Mouse (Mus musculus): ENCODE measurements around the gene Atpaf1. TPM values are rescaled to one million over a fixed set of nuclear protein-coding genes. Genes with fewer than 3 reads are reported as not detected.
A peak's percentile ranks its signal among the peaks of the same experiment; 100 is the strongest.

Gene Atpaf1
- polyA plus RNA-seq, 1 experiment from 2014 or later, result 44.2 TPM

- Histone ChIP-seq H3K27ac (replicated peaks) (no peak overlapping the region), H3K27me3 (no peaks in the 10 kb centered on the region), H3K36me3 (peaks cover 11% of the 10 kb centered on the region; the same call in 1 of the 2 replicates), H3K4me3 (no peak overlapping the region), H3K4me1 (no peaks in the 10 kb centered on the region), H3K4me2 (replicated peaks) (no peak overlapping the region), H3K9ac (replicated peaks) (no peak overlapping the region), H3K9me3 (no peaks in the 10 kb centered on the region)
- WGBS, result 82% methylated on average over 3 of the region's 3 CpGs
- ATAC-seq (ENCODE audit: low FRiP score, low read depth), result no peak
Observed at GRCm38 (mm10) chr4:115820199-115820598, 35.6 kb downstream of the Atpaf1 start.

GRCm38 (mm10) chr4:115820944-115821343, 36.3 kb downstream of the Atpaf1 start:
- Histone ChIP-seq H3K4me3 (no peak overlapping the region), H3K27me3 (no peaks in the 10 kb centered on the region), H3K9me3 (no peaks in the 10 kb centered on the region), H3K4me2 (replicated peaks) (no peak overlapping the region), H3K9ac (replicated peaks) (no peak overlapping the region), H3K4me1 (no peaks in the 10 kb centered on the region), H3K27ac (replicated peaks) (no peak overlapping the region), H3K36me3 (peaks cover 4% of the 10 kb centered on the region; the same call in 1 of the 2 replicates)
- WGBS, result 69% methylated on average over 3 of the region's 3 CpGs
- ATAC-seq (ENCODE audit: low FRiP score, low read depth), result no peak

DNA sequence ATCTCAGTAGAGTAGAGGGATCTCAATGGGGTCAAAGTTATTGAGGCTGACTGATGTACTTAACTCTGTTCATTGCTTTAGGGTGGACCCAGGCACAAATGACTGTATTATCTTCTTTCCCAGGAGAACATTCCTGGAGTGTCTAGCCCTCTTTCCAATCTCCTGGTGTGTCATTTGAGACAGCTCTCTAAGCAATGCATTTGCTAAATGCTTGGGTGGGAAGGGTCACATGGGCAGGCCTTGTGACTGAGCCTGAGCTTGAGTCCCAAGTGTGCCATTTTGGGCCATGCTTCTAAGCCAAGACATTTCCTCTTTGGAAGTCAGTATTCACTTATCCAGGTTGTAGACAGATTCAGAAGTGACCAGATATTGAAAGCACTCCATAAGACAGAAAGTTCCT, 36.8 kb downstream of the Atpaf1 start:
- Histone ChIP-seq H3K27ac (replicated peaks) (no peak overlapping the region), H3K9ac (replicated peaks) (no peak overlapping the region), H3K36me3 (no peaks in the 10 kb centered on the region), H3K4me3 (no peak overlapping the region), H3K4me2 (replicated peaks) (no peak overlapping the region), H3K9me3 (no peaks in the 10 kb centered on the region), H3K4me1 (no peaks in the 10 kb centered on the region), H3K27me3 (0 out of 2 replicates have a peak, but pooled peaks cover 2% of the 10 kb centered on the region)
- no peak for ATAC-seq (ENCODE audit: low FRiP score, low read depth)

GRCm38 (mm10) chr4:115821928-115822327, 37.3 kb downstream of the Atpaf1 start:
- no peak for ATAC-seq (ENCODE audit: low FRiP score, low read depth)
- Histone ChIP-seq H3K36me3 (no peaks in the 10 kb centered on the region), H3K27ac (replicated peaks) (no peak overlapping the region), H3K27me3 (0 out of 2 replicates have a peak, but pooled peaks cover 7% of the 10 kb centered on the region), H3K9ac (replicated peaks) (no peak overlapping the region), H3K4me1 (no peaks in the 10 kb centered on the region), H3K4me2 (replicated peaks) (no peak overlapping the region), H3K9me3 (no peaks in the 10 kb centered on the region), H3K4me3 (no peak overlapping the region)
- 70% methylated on average over 3 of the region's 3 CpGs for WGBS

- Histone ChIP-seq H3K4me2 (replicated peaks) (no peak overlapping the region), H3K27me3 (peaks cover 14% of the 10 kb centered on the region; the same call in 1 of the 2 replicates), H3K4me3 (no peak overlapping the region), H3K4me1 (peaks cover 11% of the 10 kb centered on the region), H3K9ac (replicated peaks) (no peak overlapping the region), H3K27ac (replicated peaks) (no peak overlapping the region), H3K9me3 (no peaks in the 10 kb centered on the region), H3K36me3 (no peaks in the 10 kb centered on the region)
- 83% methylated on average over 2 of the region's 2 CpGs for WGBS
- no peak for ATAC-seq (ENCODE audit: low FRiP score, low read depth)
Observed at GRCm38 (mm10) chr4:115824178-115824577, 39.6 kb downstream of the Atpaf1 start.

- Histone ChIP-seq H3K36me3 (no peaks in the 10 kb centered on the region), H3K9ac (replicated peaks) (no peak overlapping the region), H3K27ac (replicated peaks) (no peak overlapping the region), H3K9me3 (no peaks in the 10 kb centered on the region), H3K4me2 (replicated peaks) (no peak overlapping the region), H3K27me3 (peaks cover 24% of the 10 kb centered on the region), H3K4me1 (peaks cover 11% of the 10 kb centered on the region), H3K4me3 (no peak overlapping the region)
- WGBS, result 77% methylated on average over 2 of the region's 2 CpGs
- no peak for ATAC-seq (ENCODE audit: low FRiP score, low read depth)
Observed at GRCm38 (mm10) chr4:115825271-115825670, 40.7 kb downstream of the Atpaf1 start.

GRCm38 (mm10) chr4:115827066-115827465, 42.5 kb downstream of the Atpaf1 start:
- H3K27me3 ChIP-seq, result peaks cover 28% of the 10 kb centered on the region
- no peaks in the 10 kb centered on the region for H3K9me3 ChIP-seq
- 69% methylated on average over 3 of the region's 3 CpGs for WGBS
- H3K4me3 ChIP-seq, result no peak overlapping the region
- H3K4me1 ChIP-seq, result peaks cover 11% of the 10 kb centered on the region
- H3K9ac ChIP-seq (replicated peaks), result no peak overlapping the region
- peak overlapping the region; percentile 62; the same call in 1 of the 2 replicates for H3K4me2 ChIP-seq (replicated peaks)
- no peak for ATAC-seq (ENCODE audit: low FRiP score, low read depth)
- no peaks in the 10 kb centered on the region for H3K36me3 ChIP-seq
- H3K27ac ChIP-seq (replicated peaks), result no peak overlapping the region

DNA sequence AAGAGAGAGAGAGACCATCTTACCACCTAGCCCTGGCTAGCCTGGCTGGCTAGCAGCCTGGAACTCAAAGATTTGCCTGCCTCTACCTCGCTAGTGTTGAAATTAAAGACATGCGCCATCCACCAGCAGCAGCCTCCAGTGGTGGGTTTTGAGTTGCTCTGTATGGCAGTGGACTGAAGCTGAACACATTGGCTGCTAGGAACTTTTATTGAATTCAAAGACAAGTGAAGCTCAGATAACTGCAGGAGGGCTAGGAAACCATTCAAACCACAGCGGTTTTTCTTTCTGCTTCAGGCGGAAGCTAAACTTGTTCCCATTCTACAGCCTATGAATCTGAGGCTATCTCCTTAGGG, 42.9 kb downstream of the Atpaf1 start:
- Histone ChIP-seq H3K4me3 (peak overlapping the region; percentile 76), H3K4me1 (peaks cover 11% of the 10 kb centered on the region), H3K27me3 (peaks cover 28% of the 10 kb centered on the region), H3K4me2 (replicated peaks) (peak overlapping the region; percentile 62), H3K36me3 (no peaks in the 10 kb centered on the region), H3K9me3 (no peaks in the 10 kb centered on the region), H3K9ac (replicated peaks) (peak overlapping the region; percentile 70), H3K27ac (replicated peaks) (no peak overlapping the region)
- WGBS, result 2% methylated on average over 4 of the region's 4 CpGs
- no peak; the same call in 1 of the 2 replicates for ATAC-seq (ENCODE audit: low FRiP score, low read depth)

DNA sequence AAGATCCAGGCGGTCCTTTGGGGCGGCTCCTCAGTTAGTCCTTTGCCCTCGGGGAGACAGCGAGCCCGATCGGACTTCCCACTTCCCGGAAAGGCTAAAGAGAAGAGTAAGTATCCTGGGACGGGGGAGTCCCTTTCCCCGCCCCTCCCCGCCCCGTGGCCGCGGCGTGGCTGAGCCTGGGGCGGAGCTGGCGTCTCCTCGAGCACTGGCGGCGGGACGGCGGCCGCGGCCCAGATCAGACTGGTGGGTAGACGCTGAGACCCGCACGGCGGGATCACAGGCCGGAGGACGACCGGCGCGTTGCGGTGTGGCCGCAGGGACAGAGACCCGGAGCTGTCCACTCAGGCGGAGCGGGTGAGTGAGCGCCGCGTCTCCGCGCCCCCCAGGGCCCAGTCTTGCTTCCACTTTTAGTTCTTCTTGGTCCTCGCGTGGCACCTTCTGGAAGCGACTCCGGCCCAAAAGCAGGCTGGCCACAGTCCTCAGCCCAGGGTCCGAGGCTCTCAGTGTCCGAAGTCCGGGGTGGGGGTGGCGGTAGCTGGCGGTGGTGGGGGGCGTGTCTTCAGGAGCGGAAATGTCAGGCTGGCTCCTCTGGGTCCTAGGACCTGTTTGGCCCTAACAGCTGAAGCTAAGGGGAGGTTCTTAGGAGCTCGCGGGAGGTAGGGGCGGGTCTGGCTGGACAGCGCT, 43.4 kb downstream of the Atpaf1 start, which contains the start of gene Mob3c:
Gene Mob3c, plus strand, starts transcription at position 205 of the 684 bp plus-strand sequence.
- Histone ChIP-seq H3K36me3 (no peaks in the 10 kb centered on the region), H3K27ac (replicated peaks) (peak within 1 kb of the TSS; percentile 65), H3K4me3 (peak within 1 kb of the TSS; percentile 76), H3K9me3 (no peaks in the 10 kb centered on the region), H3K4me1 (peaks cover 11% of the 10 kb centered on the region), H3K27me3 (peaks cover 28% of the 10 kb centered on the region), H3K9ac (replicated peaks) (peak within 1 kb of the TSS; percentile 70), H3K4me2 (replicated peaks) (peak within 1 kb of the TSS; percentile 62)
- WGBS, result 1% methylated on average over 55 of the region's 57 CpGs
- peak; percentile 89 for ATAC-seq (ENCODE audit: low FRiP score, low read depth)

GRCm38 (mm10) chr4:115828572-115828902, 43.9 kb downstream of the Atpaf1 start:
- Histone ChIP-seq H3K36me3 (no peaks in the 10 kb centered on the region), H3K9me3 (no peaks in the 10 kb centered on the region), H3K4me3 (peak overlapping the region; percentile 76), H3K4me1 (peaks cover 11% of the 10 kb centered on the region), H3K27me3 (peaks cover 28% of the 10 kb centered on the region), H3K4me2 (replicated peaks) (peak overlapping the region; percentile 62), H3K27ac (replicated peaks) (no peak overlapping the region), H3K9ac (replicated peaks) (peak overlapping the region; percentile 70)
- no peak; the same call in 1 of the 2 replicates for ATAC-seq (ENCODE audit: low FRiP score, low read depth)
- WGBS, result 4% methylated on average over 8 of the region's 8 CpGs

DNA sequence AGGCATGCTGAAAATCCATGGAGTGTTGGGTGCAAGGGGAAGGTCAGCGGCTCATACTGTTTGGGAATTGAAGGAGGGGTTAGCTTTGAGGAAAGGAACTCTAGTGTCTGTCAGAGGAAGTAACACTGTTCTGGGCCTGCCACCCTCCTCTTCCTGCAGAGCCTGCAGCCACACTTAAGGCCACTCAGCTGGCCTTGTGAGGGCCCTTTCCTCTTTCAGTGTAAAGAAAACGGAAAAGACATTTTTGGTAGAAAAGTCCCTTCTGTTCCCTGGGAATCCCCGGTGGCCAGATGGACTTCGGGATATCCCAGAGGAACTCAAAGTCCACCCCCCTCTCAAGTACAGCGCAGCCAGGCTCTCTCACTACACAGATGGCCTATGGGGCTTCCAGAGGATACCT, 45.9 kb downstream of the Atpaf1 start:
- WGBS, result 79% methylated on average over 5 of the region's 5 CpGs
- Histone ChIP-seq H3K9me3 (no peaks in the 10 kb centered on the region), H3K27ac (replicated peaks) (no peak overlapping the region), H3K4me2 (replicated peaks) (no peak overlapping the region), H3K4me1 (peaks cover 11% of the 10 kb centered on the region), H3K27me3 (peaks cover 28% of the 10 kb centered on the region), H3K36me3 (no peaks in the 10 kb centered on the region), H3K9ac (replicated peaks) (no peak overlapping the region), H3K4me3 (no peak overlapping the region)
- no peak for ATAC-seq (ENCODE audit: low FRiP score, low read depth)

- Histone ChIP-seq H3K36me3 (no peaks in the 10 kb centered on the region), H3K4me1 (peaks cover 11% of the 10 kb centered on the region), H3K9me3 (no peaks in the 10 kb centered on the region), H3K4me2 (replicated peaks) (no peak overlapping the region), H3K9ac (replicated peaks) (no peak overlapping the region), H3K27me3 (peaks cover 28% of the 10 kb centered on the region), H3K27ac (replicated peaks) (no peak overlapping the region), H3K4me3 (no peak overlapping the region)
- 94% methylated on average over 22 of the region's 22 CpGs for WGBS
- no peak for ATAC-seq (ENCODE audit: low FRiP score, low read depth)
Observed at GRCm38 (mm10) chr4:115831221-115831620, 46.6 kb downstream of the Atpaf1 start.

DNA sequence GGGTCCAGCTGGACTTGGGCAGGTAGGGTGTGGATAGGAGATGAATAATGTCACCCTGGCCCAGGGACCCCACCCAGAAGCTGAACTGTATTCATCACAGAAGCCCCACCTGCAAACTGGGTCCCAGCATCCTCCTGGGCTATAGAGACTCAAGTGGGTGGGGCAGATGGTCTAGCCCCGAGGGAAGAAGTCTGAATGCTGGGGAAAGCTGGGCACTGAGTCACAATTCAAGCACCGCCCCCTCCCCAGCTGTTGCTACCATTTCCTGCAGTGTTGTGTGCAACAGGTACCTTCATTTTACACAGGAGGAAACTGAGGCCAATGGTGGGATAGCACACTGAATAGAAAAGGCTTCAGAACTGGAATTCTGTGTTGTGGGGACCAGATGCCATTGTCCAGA, 47.4 kb downstream of the Atpaf1 start:
- peaks cover 20% of the 10 kb centered on the region for H3K27me3 ChIP-seq
- ATAC-seq (ENCODE audit: low FRiP score, low read depth), result no peak
- no peak overlapping the region for H3K4me2 ChIP-seq (replicated peaks)
- H3K27ac ChIP-seq (replicated peaks), result no peak overlapping the region
- 57% methylated on average over 2 of the region's 2 CpGs for WGBS
- H3K9me3 ChIP-seq, result no peaks in the 10 kb centered on the region
- no peaks in the 10 kb centered on the region for H3K36me3 ChIP-seq
- no peak overlapping the region for H3K9ac ChIP-seq (replicated peaks)
- no peak overlapping the region for H3K4me3 ChIP-seq
- peaks cover 11% of the 10 kb centered on the region for H3K4me1 ChIP-seq
